Mouse (Mus musculus): Measurements from ENCODE around the gene Krba1. TPM values are rescaled to one million over a fixed set of nuclear protein-coding genes. Genes with fewer than 3 reads are reported as not detected.

Gene Krba1
- polyA plus RNA-seq, 1 experiment from 2014 or later: 25.0 TPM

DNA sequence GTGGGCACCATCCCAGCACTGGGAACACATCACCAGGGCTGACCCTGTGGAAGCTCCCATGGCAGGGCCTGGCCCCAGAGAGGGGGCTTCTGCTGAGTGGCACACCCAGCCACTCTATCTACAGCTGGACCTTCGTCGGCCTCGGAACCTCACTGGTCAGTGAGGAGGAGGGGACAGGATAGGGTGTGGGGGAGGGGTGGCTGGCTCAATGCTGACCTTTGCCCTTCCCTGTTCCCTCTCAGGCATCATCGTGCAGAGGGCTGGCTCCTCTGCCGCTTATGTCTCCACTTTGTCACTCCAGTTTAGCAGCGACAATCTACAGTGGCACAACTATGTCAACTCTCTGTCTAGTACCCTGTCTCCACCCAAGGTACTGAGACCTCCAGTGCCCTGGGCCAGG, 71.3 kb downstream of the Krba1 start:
- Histone ChIP-seq H3K4me1 (no peaks in the 10 kb centered on the region), H3K36me3 (no peaks in the 10 kb centered on the region), H3K4me2 (no peak overlapping the region), H3K4me3 (replicated peaks) (no peak overlapping the region), H3K27ac (replicated peaks) (no peak overlapping the region), H3K9ac (replicated peaks) (no peak overlapping the region), H3K9me3 (replicated peaks) (no peaks in the 10 kb centered on the region), H3K27me3 (replicated peaks) (no peaks in the 10 kb centered on the region)
- no peak for ATAC-seq (ENCODE audit: low FRiP score)
- WGBS: 35% methylated on average over 6 of the region's 6 CpGs

DNA sequence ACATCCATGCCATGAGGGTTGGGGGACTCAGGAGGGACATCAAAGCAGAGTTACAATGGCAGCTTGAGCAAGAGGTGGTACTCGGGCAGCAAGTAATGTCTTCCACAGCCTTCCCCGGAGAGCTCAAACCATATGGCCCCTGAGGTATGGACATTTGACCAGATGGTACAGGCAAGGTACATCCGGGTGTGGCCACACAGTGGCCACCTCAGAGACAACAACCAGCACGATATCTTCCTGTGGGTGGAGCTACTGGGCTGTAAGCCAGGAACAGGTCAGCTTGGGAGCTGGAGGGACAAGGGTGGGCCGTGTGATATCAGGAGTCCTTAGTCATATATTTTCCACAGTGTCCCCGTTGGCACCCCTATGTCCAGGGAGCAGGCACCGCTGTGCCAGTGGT, 72.1 kb downstream of the Krba1 start:
- ATAC-seq (ENCODE audit: low FRiP score): no peak
- no peak overlapping the region for H3K4me3 ChIP-seq (replicated peaks)
- H3K4me2 ChIP-seq: no peak overlapping the region
- no peaks in the 10 kb centered on the region for H3K36me3 ChIP-seq
- no peak overlapping the region for H3K9ac ChIP-seq (replicated peaks)
- no peaks in the 10 kb centered on the region for H3K9me3 ChIP-seq (replicated peaks)
- H3K27me3 ChIP-seq (replicated peaks): no peaks in the 10 kb centered on the region
- H3K27ac ChIP-seq (replicated peaks): no peak overlapping the region
- H3K4me1 ChIP-seq: no peaks in the 10 kb centered on the region
- 84% methylated on average over 7 of the region's 7 CpGs for WGBS

Small RNAs within 50 kb of the gene (microRNA-seq; reads per million reads assigned to microRNA genes)
- not detected for gene Gm24325

Other genes starting within 250 kb of the Krba1 start
- gene Zfp467, start 50.2 kb downstream of the Krba1 start, polyA plus RNA-seq (2015; fragmentation: Nextera tagmentation; extraction: Ambion mirVana): 27.6 and 33.6 TPM in 2 replicates
- gene Sspo, start 52.6 kb downstream of the Krba1 start, polyA plus RNA-seq (2015; fragmentation: Nextera tagmentation; extraction: Ambion mirVana): 0.34 and 0.54 TPM in 2 replicates
- 295 and 349 TPM in 2 replicates for gene Atp6v0e2, start 142.0 kb downstream of the Krba1 start, polyA plus RNA-seq (2015; fragmentation: Nextera tagmentation; extraction: Ambion mirVana)
- 21.6 and 24.0 TPM in 2 replicates for gene Lrrc61, start 159.2 kb downstream of the Krba1 start, polyA plus RNA-seq (2015; fragmentation: Nextera tagmentation; extraction: Ambion mirVana)
- 11.5 and 16.7 TPM in 2 replicates for gene Rarres2, start 177.2 kb downstream of the Krba1 start, polyA plus RNA-seq (2015; fragmentation: Nextera tagmentation; extraction: Ambion mirVana)
- not detected in 2 replicates for gene Gm45021, start 194.0 kb downstream of the Krba1 start, polyA plus RNA-seq (2015; fragmentation: Nextera tagmentation; extraction: Ambion mirVana)
- gene Repin1, start 198.3 kb downstream of the Krba1 start, polyA plus RNA-seq (2015; fragmentation: Nextera tagmentation; extraction: Ambion mirVana): 41.0 and 43.7 TPM in 2 replicates
- gene Gm44965, start 198.4 kb downstream of the Krba1 start, polyA plus RNA-seq (2015; fragmentation: Nextera tagmentation; extraction: Ambion mirVana): not detected in 2 replicates
- gene Zfp775, start 206.5 kb downstream of the Krba1 start, polyA plus RNA-seq (2015; fragmentation: Nextera tagmentation; extraction: Ambion mirVana): 12.8 and 13.0 TPM in 2 replicates
- 30.5 and 31.4 TPM in 2 replicates for gene AI854703, start 231.2 kb downstream of the Krba1 start, polyA plus RNA-seq (2015; fragmentation: Nextera tagmentation; extraction: Ambion mirVana)

Data from neural tube, embryonic 15.5 days (tissue).